Mouse (Mus musculus): ENCODE results near the gene Ephb6.

The Ephb6 gene

DNA sequence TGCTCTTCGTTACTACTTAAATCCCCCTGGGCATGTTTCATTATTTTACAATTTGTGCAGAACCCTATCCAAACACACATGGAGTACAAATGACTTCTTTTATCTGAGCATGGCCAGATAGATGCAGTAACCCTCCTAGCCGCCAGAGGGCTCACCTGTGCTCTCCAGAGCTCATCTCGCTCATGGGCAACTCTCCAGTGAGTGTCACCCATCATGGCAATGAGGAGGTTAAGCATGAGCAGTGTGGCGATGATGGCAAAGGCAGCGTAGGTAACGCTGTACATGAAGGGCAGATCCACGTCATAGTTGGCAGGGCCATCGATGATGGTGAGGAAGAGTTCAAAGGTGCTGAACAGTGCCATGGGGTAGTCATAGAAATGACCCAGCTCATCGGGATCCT is 17.4 kb downstream of the Ephb6 start:
- in situ Hi-C loops (cut with MseI, MboI) = loop anchor here in 1 of 2 experiments (10.0 kb wide), 1 partner anchor 82 kb away; the partner anchor contains the start of gene Kel

- in situ Hi-C loops (cut with MseI, MboI) = loop anchor here in 1 of 2 experiments (10.0 kb wide), 1 partner anchor 77 kb away; the partner anchor contains the start of gene Kel
Measured at GRCm38 (mm10) chr6:41628180-41628579, 22.9 kb downstream of the Ephb6 start.

DNA sequence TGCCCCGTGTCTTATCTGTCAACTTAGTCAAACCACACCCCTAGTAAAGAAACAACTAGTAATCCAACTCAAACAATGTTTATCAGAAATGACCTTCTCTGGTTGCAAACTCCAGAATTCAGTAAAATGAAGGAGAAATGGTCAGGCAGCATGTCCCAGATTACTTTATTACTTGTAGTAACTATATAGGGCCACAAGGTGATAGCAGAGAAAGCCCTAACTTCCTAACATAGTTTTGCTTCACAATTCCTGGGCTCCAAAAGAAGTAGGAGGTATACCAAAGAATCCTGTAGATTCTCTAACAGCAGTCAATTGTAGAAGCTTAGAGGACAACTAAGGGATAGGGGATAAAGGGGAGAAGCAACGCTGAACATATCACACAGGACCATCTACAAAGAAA is 25.5 kb downstream of the Ephb6 start:
- in situ Hi-C loops (cut with MseI, MboI) = no loop called here

DNA sequence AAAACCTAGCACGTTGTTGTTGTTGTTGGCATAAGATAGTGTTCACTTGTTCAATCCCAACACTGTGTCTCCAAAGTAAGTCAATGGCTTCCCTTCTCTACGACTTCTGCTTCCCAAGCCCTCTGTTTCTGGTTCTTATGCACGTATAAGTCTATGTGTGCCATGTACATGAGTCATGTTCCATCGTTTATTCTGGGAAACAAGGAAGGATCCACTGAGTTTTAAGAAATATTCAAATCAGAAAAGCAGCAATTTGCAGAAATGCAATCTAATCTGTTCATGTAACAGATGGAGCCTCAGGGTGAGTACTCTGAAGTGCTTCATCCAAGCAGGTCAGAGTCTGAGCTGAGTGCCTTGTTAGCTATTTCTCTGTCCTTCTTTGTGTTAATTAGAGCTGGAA is 26.3 kb downstream of the Ephb6 start:
- in situ Hi-C loops (cut with MseI, MboI) = no loop called here

GRCm38 (mm10) chr6:41635211-41635610 is 29.9 kb downstream of the Ephb6 start:
- in situ Hi-C loops (cut with MseI, MboI) = no loop called here

GRCm38 (mm10) chr6:41636178-41636577 is 30.9 kb downstream of the Ephb6 start, which contains the start of gene Trpv6:
Gene Trpv6 (minus strand): TSS chr6:41636405.
- in situ Hi-C loops (cut with MseI, MboI) = no loop called here

DNA sequence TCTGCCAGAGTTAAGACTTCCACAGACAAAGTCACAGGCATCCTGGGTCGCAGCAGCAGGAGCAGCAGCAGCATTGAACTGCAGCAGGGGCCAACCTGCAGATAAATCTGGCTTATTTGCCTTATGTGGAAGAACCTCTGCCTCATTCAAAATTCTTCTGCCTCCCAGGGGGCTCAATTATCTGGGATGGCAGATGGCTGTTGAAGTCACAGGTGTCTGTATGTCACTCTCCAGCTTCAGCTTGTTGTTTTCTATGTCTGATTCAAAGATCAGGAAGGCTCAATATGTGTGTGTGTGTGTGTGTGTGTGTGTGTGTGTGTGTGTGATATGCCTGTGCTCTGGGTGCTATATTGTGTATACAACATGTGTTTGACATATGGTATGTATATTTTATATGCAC is 32.1 kb downstream of the Ephb6 start:
- in situ Hi-C loops (cut with MseI, MboI) = no loop called here

DNA sequence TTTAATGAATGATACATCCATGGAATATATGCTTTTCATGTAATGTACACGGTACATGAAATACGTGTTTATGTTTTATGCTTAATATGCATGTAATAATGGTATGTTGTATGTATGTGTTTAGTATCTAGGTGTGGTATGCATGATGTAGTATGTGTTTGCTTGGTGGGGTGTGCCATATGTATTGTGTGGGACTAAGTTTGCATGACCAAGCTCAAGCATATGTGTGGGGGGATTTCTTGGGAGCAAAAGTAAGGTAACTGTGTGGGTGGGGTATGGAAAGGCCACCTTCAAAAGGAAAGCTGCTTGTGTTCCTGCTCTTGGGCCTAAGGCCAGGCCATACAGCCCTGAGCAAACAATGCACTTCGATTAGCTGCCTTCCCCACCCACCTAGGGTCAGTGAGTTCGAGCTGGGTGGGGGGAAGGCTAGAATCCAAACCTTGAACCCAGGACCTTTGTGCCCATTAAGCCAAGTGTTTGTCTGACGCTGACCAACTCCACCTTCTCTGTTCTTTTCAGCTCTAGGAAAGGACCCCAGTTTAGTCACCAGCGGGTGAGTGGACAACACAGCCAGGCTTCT is 32.7 kb downstream of the Ephb6 start:
- in situ Hi-C loops (cut with MseI, MboI) = no loop called here

- in situ Hi-C loops (cut with MseI, MboI) = no loop called here
Measured at GRCm38 (mm10) chr6:41640449-41640848, 35.2 kb downstream of the Ephb6 start.

DNA sequence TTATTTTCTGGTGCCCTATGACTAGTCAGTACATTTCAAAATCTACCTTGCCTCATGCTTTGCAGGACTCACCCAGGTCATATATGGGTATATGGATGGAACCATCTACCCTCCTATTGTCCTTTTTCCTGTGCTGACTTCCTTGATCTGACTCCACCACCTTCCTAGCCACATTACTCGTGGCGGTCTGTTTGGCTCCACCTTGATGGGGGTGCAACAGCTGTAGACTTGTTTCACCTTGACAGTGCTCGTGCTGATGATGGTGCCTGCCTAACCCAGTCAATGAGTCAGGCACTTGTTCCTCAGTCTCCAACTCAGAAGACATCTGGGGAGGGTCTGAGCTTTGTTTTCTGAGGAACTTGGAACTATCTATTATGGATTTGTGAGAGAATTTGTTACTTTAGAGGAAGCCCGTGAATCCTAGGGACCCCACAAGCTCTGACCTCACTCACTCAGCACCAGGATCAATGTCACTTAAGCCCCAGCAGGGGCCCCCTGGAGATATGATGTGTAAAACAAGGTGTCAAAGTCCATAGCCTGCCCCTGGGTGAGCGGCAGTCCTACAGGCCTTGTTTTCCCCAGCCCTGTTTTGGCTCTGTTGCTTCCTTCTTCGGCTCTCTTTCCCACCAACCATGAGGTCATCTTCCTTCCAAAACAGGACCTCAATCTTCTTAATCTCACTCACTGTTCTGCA is 36.0 kb downstream of the Ephb6 start:
- in situ Hi-C loops (cut with MseI, MboI) = no loop called here

DNA sequence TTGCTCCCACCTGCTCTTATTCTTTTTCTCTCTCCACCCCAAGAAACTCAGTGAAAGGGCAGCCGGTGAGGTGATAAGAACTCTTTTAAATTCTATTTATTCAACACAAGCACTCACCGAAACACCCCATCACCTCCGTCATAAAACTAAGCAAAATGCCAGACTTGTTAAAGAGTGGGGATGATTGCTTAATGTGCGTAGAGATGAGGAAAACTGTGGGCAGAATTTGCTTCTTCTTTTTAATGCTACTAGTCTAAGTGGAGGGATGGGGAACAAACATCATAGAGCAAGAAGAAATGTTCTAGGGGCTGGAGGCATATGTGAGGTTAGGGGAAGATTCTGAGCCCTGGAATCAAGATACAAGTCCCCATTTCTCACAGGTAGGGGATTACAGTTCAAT is 37.5 kb downstream of the Ephb6 start:
- in situ Hi-C loops (cut with MseI, MboI) = no loop called here

- in situ Hi-C loops (cut with MseI, MboI) = no loop called here
Measured at GRCm38 (mm10) chr6:41643227-41643626, 37.9 kb downstream of the Ephb6 start.

- in situ Hi-C loops (cut with MseI, MboI) = no loop called here
Measured at GRCm38 (mm10) chr6:41646220-41646619, 40.9 kb downstream of the Ephb6 start.

DNA sequence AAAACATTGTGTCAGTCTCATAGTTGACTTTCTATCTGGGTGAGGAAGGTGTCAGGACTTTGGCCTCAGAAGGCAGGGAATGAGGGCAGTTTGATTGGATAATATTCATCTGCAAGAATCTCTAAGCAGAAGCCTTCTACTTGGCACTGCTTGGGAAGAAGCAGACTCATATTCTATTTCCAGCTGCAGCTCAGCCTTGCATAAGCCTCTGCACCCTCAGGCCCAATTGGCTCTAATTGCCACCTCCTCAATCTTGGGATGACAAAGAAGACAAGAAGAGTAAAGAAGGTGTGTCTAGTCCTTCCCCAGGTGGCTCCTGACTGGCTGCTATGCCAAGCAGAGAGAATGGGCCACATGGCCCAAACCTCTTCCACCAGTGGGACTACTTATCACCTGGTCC is 41.4 kb downstream of the Ephb6 start:
- in situ Hi-C loops (cut with MseI, MboI) = no loop called here

GRCm38 (mm10) chr6:41653173-41653572 is 47.9 kb downstream of the Ephb6 start:
- in situ Hi-C loops (cut with MseI, MboI) = no loop called here

- in situ Hi-C loops (cut with MseI, MboI) = no loop called here
Measured at GRCm38 (mm10) chr6:41654648-41655047, 49.4 kb downstream of the Ephb6 start.

DNA sequence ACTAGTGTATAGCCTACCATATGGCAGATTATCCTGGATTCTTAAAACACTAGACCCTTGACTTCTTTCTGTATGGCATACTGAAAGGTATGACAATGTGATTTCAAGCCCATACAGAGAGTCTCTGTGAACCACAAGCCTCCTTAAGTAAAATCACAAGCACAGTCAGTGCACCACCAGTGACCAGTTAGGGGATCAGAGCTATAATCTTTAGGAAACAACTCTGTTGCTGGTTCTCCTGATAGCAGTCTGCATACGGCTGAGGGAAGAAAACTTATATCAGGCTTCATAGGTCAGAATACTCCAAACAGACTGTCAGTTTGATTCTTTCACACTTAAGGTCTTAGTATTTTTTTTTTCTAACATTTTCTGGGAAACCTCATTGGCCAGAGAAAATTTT is 53.2 kb downstream of the Ephb6 start:
- in situ Hi-C loops (cut with MseI, MboI) = no loop called here

DNA sequence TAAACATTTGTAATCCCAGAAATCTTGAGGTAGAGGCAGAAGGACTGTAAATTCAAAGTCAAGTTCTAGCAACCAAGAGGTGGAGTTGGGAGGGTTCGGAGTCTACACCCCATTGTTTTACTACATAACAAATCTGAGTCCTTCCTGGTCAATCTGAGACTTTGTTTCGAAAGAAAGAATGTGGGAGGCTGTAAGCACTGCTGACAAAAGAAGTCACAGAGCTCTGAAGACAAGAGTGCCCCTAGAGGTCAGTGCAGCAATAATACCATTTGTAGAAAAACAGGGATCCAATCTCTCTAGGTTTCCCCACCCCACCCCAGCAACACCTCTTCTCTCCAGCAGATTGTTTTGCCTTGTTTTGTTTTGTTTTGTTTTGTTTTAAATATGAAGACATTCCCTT is 57.0 kb downstream of the Ephb6 start:
- in situ Hi-C loops (cut with MseI, MboI) = no loop called here
